Mouse (Mus musculus) cerebellum, adult 8-10 months (tissue): Measurements from ENCODE around the gene Tbc1d9b.
A peak's percentile ranks its signal among the peaks of the same experiment; 100 is the strongest.

Experiments
- DNase-seq: peaks from one replicate; pipeline ENCODE4 v3.0.0; 2022

Tbc1d9b gene

GRCm38 (mm10) chr11:50212060-50212739 is 81.0 kb downstream of the Tbc1d9b start:
- no peak for DNase-seq

- peak; percentile 63 for DNase-seq
Observed at GRCm38 (mm10) chr11:50212848-50213758, 81.9 kb downstream of the Tbc1d9b start.

- no peak for DNase-seq
Observed at GRCm38 (mm10) chr11:50214631-50215030, 83.4 kb downstream of the Tbc1d9b start.

- no peak for DNase-seq
Observed at GRCm38 (mm10) chr11:50215633-50216032, 84.4 kb downstream of the Tbc1d9b start.

GRCm38 (mm10) chr11:50216724-50217366 is 85.6 kb downstream of the Tbc1d9b start:
- DNase-seq: no peak

- DNase-seq: no peak
Observed at GRCm38 (mm10) chr11:50217811-50218210, 86.6 kb downstream of the Tbc1d9b start.

GRCm38 (mm10) chr11:50219833-50220232 is 88.6 kb downstream of the Tbc1d9b start:
- no peak for DNase-seq
